Mouse (Mus musculus) right cerebral cortex, postnatal 10 days (tissue): Measurements from ENCODE around the gene Rai1.
A peak's percentile ranks its signal among the peaks of the same experiment; 100 is the strongest.

ENCODE experiments used
- DNase-seq, 2 experiments: peaks; one replicate each; pipeline ENCODE4 v3.0.0; 2021; ENCODE audit warnings: low spot score in 2 of 2

Gene Rai1

DNA sequence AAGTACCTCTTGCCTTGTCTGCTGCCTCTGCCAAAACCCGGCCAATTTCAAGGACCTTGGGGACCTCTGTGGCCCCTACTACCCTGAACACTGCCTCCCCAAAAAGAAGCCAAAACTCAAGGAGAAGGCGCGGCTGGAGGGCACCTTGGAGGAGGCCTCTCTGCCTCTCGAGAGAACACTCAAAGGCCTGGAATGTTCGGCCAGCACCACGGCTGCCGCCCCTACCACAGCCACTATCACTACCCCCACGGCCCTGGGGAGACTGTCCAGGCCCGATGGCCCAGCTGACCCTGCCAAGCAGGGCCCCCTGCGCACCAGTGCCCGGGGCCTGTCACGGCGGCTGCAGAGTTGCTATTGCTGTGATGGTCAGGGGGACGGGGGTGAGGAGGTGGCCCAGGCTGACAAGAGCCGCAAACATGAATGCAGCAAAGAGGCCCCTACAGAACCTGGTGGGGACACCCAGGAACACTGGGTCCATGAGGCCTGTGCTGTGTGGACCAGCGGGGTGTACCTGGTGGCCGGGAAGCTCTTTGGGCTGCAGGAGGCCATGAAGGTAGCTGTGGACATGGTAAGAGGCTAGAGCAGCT is 85.3 kb downstream of the Rai1 start:
- DNase-seq, result no peak

GRCm38 (mm10) chr11:60192534-60192933 is 87.7 kb downstream of the Rai1 start:
- no peak for DNase-seq

DNA sequence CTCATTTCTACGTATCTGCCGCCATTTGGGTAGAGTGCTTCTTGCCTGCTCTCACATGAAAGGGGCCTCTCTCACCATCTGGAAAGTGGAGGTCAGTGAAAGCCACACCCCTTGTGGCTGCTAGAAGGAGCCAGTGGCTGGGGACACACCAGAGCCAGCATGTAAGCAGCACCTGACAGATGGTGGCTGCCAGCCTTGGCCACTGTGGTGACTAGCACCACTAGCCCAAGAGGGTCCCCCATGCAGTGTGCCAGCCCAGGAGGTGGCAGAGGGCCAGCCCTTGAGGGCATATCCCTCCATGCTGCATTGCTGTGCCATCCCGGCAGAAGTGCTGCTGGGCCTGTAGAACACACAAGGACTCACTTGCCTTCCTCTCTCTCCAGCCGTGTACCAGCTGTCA is 88.7 kb downstream of the Rai1 start:
- no peak for DNase-seq

- DNase-seq, result no peak
Observed at GRCm38 (mm10) chr11:60195108-60195507, 90.3 kb downstream of the Rai1 start.

GRCm38 (mm10) chr11:60196344-60196743 is 91.5 kb downstream of the Rai1 start:
- no peak for DNase-seq

DNA sequence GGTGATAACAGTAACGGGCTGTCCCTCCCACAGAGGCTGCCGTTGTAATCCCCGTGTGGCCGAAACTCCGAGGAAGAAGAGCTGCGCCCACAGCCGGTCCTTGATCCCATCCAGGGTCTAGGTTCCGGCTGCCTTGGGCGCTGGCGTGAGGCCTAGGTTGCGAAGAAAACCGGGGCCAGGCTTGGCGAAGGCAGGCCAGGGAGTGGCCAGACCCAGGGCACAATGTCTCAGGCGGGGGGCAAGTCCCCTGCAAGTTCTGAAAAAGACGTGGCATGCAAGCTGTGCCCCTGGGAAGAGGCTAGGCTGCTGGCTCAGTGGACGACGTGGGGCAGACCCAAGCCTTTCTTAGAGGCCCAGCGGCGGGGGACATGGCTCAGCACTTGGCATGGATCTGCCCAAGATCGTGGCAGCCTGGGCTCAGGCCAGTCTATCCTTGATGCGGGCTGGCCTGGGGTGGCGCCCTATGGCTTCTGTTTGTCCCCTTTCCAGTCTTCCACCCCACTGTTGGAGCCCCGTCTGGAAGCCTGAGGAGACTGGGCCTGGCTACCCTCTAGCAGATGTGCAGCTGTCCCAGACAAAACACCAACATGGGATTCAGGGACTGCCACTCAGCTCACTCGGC is 93.3 kb downstream of the Rai1 start:
- DNase-seq, result peak in 1 of 2 experiments; percentile 70

DNA sequence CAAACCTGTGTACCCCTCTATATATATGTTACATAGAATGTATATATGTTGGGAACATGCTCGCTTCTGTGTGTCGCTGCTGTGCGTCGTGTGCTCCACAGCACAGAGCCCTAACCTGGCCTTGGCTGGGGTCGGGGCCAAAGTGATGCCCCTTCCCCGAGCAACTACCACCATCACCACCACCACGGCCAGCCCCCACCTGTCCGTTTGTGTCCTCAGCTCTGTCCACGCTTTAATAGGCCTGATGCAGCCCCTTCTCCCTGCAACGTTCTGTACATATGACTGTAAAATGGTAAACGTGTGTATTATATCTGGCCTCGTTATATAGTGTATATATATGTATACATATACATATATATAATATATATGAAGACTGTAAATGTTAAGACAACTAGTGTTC is 93.8 kb downstream of the Rai1 start:
- DNase-seq, result no peak

- DNase-seq, result peak; percentile 92 to 94
Observed at GRCm38 (mm10) chr11:60199702-60200184, 94.9 kb downstream of the Rai1 start.

DNA sequence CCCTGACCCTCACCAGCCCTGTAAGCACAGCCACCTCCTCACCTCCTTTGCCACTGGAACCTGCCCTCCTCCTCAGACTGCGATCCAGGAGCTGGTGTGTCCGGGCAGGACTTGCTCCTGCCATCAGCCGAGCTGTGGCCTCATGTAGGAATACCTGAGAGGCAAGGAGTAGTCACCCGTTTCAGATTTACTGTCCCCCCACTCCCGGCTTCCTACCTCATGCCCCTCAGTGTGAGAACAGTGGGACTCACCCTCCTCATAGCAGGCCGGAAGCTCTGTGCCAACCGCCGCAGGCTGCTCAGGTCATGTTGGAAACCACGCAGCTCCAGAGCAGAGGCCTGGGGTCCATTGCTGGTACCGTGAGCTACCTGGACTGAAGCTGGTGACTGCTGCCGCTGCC is 95.6 kb downstream of the Rai1 start:
- DNase-seq, result no peak

- DNase-seq, result no peak
Observed at GRCm38 (mm10) chr11:60202710-60203638, 98.2 kb downstream of the Rai1 start.

GRCm38 (mm10) chr11:60205026-60205425 is 100.2 kb downstream of the Rai1 start:
- no peak for DNase-seq

DNA sequence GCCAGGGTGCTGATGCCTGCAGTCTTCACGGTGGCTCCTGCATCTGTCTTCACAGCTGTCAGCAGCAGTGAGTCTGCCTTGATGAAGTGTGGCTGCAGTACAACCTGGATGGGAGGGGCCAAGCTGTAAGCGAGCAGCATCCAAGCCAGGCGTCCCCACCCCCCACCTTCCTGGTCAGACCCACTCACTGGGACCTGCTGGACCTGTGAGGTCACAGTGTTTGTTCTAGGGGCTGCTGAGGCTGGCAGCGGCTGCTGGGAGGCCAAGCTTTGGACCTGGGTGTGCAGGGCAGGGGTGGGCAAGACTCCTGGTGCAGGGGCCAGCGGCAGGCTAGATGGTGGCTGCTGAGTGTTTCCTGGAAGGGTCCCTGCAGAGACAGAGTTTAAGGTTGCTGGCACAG is 101.4 kb downstream of the Rai1 start:
- DNase-seq, result no peak

- no peak for DNase-seq
Observed at GRCm38 (mm10) chr11:60208201-60208600, 103.4 kb downstream of the Rai1 start.

GRCm38 (mm10) chr11:60208712-60209111 is 103.9 kb downstream of the Rai1 start:
- no peak for DNase-seq

GRCm38 (mm10) chr11:60209217-60209932 is 104.6 kb downstream of the Rai1 start:
- peak; percentile 94 for DNase-seq

DNA sequence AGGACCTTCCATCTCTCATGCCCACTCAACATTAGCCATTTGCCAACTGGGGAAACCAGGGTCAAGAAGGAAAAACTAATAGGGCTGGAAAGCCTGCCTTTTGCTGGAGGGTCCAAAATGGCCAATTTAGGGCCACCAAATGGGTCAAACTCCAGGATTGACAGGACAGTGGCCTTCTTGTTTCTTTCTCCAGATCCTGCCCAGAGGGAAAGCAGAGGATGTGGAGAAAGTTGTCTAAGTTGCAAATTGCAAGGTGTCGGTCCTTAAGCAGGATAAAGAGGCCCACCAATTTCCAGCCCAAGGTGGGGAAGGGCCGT is 105.1 kb downstream of the Rai1 start:
- DNase-seq, result no peak

DNA sequence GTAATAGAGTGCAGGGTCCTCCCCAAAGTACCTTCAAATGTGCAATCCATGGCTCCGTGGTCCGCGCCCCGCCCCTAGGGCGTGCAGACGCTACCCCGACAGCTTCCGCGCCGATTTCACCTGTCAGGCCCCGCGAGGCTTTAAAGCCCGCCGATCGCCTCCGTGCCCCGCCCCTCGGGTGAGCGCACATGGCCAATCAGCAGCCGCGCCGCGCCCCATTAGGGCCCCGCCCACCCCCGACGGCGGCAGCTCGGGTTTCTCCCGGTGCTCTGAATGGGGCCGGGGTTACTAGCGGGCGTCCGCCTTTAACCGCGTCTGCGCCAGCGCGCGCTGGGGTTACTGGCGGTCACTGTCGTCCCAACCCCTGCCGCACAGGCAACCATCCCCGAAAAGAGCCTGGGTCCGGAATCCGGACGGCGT is 105.5 kb downstream of the Rai1 start:
- peak; percentile 92 to 93 for DNase-seq

- DNase-seq, result no peak
Observed at GRCm38 (mm10) chr11:60211152-60211551, 106.3 kb downstream of the Rai1 start.

GRCm38 (mm10) chr11:60211761-60212160 is 106.9 kb downstream of the Rai1 start:
- DNase-seq, result no peak

- no peak for DNase-seq
Observed at GRCm38 (mm10) chr11:60213266-60213665, 108.5 kb downstream of the Rai1 start.

- no peak for DNase-seq
Observed at GRCm38 (mm10) chr11:60216671-60217070, 111.9 kb downstream of the Rai1 start.

- DNase-seq, result no peak
Observed at GRCm38 (mm10) chr11:60217467-60217866, 112.7 kb downstream of the Rai1 start.
